Mouse (Mus musculus) gastrocnemius, postnatal 14 days (tissue): Measurements from ENCODE around the gene Crybg2. TPM values are rescaled to one million over a fixed set of nuclear protein-coding genes. Genes with fewer than 3 reads are reported as not detected.

Experiments used
- DNase-seq: peaks from one replicate; pipeline ENCODE4 v3.0.0; 2021; ENCODE audit warnings: mixed read lengths
- intact Hi-C: fragments of 180-260 bp; cut with DNase I; formaldehyde crosslinking; loops from one replicate; pipeline ENCODE4 v1.15.1; 2025; ENCODE audit warnings: low total_unique reads
- total RNA-seq, 2 experiments: library from RNA; stranded (reverse); gene quantifications; 2 replicates each; pipeline ENCODE4 v1.2.3; 2021

The Crybg2 gene
- total RNA-seq, 2 experiments from 2014 or later, result not detected

DNA sequence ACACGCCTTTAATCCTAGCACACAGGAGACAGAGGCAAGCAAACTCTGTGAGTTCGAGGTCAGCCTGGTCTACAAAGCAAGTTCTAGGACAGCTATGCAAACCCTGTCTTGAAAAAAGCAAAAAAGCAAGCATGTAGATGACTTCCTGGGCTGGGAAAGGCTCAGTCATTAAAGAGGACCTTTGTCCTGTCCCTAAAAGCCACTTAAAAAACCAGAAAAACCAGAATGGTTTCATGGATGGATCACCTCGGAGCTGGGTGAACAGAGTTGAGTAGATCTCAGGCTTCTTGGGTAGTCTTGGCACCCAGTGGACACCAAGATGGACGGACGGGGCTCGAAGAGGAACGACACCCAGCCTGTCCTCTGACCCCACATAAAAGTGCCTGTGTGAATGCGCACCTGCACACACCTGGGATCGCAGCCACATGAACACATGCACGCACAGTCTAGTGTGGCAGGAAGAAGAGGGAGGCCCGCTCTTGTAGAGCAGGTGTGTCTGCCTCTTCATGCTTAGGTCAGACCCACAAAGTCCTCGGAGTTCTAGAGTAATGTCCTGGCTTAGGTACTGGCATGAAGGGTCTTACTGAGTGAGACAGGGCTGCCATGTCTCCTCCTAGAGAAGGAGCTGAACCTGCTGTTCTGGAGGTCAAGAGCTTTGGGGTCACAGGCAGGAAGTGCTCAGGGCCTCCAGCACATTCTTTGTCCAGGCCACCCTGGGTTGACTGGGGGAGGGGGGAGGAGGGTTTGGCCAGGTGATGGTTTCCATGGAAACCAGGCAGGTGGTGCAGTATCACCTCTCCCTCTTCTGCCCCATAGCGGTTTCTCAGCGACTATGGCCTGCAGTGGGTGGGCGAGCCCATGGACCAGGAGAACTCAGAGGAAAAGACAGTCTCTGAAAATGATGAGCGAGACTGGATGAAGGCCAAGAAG lies 54.9 kb downstream of the Crybg2 start:
- intact Hi-C loops, result no loop called here
- DNase-seq, result no peak

DNA sequence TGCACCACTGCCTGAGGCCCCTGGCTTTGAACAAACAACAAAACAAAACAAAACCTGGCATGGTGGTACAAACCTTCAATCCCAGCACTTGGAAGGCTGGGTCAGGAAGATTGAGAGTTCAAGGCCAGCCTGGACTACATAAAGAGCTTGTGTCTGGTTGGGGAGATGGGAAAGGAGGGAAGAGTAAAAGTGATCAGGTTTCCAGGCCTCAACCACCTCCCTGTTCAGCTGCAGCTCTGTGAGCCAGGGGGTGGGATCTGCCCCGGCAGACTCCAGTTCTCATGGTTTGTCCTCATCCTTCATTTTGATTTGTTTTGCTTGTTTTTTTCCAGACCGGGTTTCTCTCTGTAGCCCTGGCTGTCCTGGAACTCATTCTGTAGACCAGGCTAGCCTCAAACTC lies 55.9 kb downstream of the Crybg2 start:
- intact Hi-C loops, result no loop called here
- DNase-seq, result no peak

DNA sequence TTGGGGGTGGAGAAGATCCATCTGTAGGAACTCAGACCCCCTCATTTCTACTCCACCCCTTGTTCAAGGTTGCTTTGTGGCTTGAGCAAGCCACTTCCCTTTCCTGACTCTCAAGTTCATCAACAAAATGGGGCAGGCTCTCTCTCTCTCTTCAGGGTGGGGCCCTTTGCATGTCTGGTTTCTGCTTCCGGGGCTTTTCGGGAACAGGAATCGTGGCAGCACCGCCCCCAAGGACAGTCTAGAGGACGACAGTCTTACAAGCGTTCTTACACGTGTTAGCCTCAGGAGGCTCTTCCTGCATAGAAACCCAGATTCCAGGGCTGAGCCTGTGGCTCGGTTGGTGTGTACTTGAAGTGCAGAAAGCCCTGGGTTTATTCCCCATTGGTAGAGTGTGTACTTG lies 56.4 kb downstream of the Crybg2 start:
- intact Hi-C loops, result no loop called here
- no peak for DNase-seq

DNA sequence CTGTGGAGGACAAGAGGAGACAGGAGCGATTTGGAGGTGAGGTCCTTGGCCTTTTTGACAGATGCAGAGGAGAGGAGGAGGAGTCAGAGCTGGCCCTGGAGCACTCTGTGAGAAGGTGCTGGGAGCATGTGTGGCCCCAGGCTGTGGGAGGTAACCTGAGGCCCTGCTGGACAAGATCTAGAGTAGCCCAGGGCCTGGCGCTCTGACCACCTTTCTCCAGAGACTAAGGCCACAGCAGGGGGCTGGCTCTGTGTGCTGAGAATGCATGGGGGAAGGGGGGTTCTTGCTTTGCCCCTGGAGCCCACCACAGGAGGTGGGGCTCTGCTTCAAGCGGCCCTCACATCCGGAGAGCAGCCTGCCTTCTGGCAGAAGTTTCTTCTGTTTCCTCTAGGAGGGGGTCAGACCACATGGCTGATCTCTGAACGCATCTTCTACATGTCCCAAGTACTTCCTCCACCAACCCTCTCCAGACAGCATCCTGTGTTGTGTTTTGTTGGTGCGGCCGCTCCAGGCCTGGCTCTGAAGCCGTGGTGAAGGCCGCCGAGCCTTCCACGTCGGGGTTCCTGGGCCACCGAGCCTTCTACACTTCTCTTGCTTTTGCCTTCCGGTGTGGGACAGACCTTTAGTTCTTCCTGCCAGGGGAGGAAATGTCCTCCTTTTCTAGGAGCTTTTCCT lies 57.6 kb downstream of the Crybg2 start:
- DNase-seq, result no peak
- intact Hi-C loops, result no loop called here

DNA sequence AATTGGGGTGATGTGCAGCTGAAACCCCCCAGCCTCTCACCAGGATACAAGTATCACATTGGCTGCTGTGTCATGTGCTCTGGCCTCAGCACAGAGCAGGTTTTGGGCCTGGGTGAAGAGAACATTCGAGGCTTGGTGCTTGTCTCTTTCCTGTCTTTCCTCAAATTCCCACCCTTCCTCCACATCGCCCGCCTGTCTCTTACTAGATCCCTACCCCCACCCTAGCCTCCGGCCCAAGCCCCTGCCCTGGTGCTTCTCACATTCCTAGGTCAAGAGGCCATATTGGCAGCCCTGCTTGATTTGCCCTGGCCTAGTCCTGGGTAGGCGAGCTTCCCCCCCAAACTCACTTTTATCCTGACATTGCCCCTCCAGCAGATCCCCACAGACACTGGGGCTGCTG lies 58.4 kb downstream of the Crybg2 start:
- no peak for DNase-seq
- intact Hi-C loops, result no loop called here

DNA sequence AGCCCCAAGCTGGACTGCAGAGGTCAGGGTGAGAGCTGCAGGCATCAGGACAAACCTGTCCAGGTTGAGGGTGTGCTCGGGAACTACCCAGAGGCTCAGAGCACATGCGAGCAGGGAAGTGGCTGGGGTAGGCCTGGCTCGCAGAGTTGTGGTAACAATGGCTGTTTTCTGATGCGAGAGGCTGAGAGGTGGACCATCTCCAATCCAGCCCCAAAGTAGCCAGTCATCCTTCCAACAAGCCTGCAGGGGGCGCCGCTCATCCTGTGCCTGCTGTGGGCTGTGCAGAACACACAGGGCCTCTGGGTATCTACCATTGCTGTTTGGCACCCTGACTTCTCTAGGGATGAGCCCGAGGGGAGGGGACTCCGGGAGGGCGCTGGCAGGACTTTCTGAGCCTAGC lies 59.0 kb downstream of the Crybg2 start:
- DNase-seq, result no peak
- intact Hi-C loops, result no loop called here

DNA sequence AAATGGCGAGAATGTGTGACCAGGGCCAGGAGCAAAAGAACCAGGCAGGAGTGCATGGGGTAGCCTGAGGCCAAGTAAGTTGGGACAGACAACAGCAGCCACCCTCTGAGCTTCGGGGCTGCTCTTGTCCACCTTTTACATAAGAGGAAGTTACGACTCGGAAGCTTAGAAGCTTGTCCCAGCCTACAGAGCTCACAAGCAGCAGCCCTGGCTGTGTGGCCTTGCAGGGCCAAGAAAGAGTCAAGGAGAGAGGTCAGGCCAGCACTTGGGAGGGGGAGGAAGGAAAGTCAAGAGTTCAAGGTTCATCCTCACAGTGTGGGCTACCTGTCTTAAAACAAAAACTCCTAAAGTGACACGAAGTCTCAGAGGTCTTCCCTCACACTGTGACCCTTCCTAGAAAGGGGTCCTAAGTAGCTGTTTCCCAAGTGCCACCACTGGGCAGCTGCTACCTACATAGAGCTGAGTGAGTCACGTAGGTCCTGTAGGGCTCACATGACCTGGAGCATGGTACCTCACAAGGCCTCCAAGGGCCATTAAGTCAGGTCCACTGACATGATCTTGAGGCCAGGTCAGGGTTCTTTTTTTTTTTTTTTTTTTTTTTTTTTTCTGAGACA lies 59.7 kb downstream of the Crybg2 start:
- no peak for DNase-seq
- intact Hi-C loops, result no loop called here

DNA sequence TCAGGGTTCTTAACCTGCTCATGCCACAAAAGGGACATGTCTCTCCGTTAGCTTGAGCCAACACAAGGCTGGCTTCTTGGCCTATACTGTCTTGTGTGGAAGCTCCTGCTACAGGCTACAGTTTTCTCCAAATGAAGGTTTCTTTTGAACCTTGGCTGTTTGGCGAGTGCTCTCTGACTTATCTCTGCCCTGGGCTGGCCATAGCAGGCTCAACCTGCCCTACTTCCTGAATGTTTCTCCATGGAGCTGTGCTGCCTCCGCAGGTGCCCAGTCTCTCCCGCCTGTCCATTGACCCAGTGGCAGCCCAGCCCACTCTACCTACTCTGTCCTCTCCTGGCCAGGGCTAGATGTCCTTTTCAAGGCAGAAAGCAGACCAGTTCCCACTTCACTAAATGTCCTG lies 60.3 kb downstream of the Crybg2 start:
- intact Hi-C loops, result no loop called here
- no peak for DNase-seq

DNA sequence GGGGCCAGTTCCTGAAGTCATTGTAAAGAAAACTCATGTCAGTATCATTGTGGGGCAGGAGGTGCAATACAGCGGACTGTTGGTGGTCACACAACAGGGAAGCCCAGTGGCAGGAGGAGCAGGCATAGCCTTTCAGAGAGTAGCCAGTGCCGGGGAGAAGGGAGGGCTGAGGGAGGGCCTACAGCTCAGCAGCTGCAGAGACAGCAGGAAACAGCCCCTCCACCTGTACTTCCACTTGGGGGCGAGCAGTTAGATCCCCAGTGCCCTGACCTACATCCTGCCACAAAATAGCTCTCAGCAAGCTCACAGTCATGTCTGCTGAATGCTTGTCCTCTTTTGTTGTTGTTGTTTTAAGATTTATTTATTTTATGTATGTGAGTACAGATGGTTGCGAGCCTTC lies 61.0 kb downstream of the Crybg2 start:
- no peak for DNase-seq
- intact Hi-C loops, result no loop called here

DNA sequence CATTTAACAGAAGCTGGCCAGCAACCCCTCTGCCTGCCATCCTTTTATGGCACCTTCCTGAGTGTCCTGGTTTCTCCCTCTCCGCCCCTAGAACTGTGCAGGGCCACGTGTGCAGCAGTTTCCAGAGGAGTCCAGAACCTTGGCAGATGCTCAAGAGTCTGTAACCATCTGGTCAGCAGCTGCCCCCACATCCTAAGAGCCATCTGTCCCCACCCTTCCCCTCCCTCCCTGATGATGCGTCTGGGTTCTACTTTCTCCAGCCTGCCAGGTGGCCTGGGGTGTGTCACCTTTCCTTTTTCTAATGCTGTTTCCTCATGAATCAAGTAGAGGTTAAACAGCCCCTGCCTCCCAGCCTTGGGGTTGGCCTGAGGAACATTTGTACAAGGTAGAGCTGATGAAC lies 61.7 kb downstream of the Crybg2 start:
- no peak for DNase-seq
- intact Hi-C loops, result no loop called here

DNA sequence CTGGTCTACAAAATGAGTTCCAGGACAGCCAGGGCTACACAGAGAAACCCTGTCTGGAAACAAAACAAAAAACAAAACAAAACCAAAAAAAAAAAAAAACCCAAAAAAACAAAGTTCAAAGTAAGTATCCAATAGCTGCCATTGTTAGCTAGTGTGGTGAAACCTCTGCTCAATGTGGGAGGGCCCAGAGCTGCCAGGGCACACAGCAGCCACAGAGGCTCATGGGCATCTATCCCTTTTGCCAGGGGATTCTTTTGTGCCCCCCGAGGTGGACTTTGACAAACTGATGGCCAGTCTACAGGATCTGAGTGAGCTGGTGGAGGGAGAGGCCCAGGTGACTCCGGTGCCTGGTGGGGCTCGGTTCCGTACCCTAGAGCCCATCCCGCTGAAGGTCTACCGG lies 62.5 kb downstream of the Crybg2 start:
- intact Hi-C loops, result no loop called here
- DNase-seq, result no peak

DNA sequence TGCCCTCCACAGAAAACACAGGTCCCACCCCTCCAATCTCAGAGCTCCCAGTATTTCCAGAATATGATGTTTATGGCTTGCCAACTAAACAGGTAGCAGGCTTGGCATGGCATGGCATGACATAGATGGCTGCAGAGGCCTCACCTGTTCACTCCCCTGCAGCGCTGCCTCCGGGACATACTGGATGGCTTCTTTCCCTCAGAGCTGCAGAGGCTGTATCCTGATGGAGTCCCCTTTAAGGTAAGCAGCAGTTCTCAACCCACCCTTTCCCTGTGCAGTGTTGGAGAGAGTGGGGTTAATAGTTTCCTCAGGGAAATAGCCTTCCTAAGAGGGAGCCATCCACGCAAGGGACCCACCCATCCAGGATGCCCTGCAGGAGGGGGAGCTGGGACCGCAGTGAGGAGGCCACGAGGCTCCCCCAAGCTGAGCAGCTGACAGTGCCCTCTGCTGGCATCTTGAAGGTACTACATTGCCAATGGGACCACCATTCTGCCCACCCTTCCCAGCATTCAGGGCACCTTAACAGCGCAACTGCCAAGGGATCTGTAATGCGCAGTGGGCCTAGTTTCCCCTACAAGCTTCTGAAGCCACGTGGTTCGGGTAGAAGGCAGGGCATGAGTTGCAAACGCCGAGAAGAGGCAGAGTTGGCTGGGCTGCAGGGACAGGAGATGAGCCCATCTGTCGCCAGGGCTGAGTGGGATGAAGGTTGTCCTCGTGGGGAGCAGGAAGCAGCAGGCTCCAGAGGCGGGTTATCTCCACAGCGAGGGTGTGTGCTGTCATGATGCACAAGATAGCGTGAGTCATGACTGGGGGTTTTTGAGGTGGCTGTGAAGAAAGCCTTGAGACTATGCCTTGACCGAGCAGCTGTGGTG lies 63.3 kb downstream of the Crybg2 start:
- intact Hi-C loops, result no loop called here

DNA sequence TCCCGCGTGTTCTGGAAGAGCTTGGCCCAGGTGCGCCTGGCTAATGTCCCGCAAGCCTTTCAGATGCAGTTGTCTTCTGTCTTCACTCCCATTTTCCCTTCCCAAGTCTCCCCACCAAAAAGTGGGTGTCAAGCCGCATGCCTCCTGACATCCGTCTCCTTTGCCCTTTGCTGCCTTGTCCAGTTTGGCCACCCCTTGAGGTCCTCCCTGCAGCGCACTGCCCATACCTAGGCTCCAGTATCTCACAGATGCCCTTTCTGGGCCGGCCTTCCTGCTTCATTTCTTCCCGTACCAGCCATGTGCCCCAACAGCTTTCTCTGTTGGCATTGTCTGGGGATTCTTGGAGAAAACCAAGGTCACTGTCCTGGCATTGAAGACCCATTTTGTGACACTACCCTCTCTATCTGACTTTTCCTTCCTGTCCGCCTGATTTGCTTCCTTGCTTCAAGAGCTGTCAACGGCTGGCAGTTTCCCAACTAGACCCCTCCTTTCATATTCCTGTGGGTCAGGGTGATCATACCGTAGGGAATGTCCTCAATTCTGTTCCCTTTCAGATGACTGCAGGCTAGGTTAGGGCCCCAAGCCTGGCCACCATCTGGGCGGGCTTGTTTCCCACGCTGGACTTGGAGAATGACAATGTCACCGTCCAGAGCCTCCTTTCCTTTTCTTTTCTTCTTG lies 64.9 kb downstream of the Crybg2 start:
- intact Hi-C loops, result no loop called here
- no peak for DNase-seq

More for the DNA sequence above, 63.3 kb downstream of the Crybg2 start:
- DNase-seq, result no peak

DNA sequence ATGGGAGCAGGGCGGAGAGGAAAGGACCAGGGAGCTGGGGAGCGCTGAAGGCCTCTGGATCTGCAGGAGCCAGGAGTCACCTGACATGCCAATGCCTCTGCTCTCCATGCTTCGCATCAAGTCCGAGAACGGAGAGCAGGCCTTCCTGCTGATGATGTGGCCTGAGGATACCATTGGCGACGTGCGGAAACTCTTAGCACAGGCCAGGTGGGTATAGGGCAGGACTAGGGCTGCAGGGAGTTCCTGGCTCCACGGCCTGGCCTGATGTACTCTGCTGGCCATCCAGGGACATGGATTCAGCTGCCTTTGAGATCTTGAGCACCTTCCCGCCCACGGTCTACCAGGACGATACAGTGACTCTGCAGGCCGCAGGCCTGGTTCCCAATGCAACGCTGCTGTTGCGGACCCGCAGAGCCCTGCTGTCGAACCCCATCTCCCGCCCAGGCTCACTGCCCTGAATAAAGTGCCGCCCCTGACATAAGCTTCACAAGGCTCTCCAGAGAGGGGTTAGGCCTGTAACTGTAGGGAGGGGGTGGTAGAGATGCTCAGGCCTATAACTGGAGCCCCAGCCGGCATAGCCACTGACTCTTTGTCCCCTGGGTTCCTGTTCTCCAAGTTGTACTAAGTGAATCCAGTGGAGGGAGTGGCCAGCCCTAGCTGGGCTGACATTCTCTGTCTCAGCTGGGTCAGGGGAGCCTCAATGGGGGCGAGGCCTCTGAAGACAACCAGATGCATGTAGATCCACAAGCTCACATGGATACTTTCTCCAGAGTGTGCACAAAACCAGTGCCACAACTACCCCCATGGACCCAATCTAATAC lies 65.9 kb downstream of the Crybg2 start:
- intact Hi-C loops, result no loop called here
- no peak for DNase-seq

DNA sequence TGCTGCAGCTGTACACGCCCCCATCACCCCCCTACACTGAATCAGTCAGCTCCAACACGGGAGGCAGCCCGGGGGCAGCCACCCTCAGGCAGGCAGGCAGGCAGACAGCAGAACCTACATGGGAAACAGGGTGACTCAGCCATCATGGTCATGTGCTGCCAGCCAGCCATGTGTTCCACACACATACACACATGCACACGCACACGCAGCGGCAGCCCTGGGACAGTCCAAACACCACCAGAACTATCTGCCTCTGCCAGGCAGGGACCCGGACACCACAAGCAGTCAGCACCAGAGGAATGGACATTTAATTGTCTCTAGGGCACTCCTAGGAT lies 66.5 kb downstream of the Crybg2 start:
- intact Hi-C loops, result no loop called here

DNA sequence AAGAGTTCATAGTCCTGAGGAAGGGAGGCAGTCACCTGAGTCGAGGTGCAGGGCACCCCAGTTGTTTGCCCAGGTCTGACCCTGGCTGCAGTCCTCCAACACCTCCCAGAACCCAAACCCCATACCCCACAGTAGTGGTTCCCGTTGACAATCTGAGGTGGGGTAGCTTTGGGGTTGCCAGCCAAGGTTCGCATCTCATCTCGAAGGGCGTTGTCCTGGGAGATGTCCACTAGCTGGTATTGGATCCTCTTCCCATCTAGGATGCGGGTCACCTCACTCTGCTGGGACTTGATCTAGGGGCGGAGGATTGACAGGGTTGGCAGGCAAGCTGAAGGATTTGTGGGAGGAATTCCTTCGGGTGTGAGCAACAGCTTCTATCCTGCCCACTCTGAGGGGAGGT lies 67.2 kb downstream of the Crybg2 start:
- DNase-seq, result no peak
- intact Hi-C loops, result no loop called here

More for the DNA sequence above, 66.5 kb downstream of the Crybg2 start:
- no peak for DNase-seq

DNA sequence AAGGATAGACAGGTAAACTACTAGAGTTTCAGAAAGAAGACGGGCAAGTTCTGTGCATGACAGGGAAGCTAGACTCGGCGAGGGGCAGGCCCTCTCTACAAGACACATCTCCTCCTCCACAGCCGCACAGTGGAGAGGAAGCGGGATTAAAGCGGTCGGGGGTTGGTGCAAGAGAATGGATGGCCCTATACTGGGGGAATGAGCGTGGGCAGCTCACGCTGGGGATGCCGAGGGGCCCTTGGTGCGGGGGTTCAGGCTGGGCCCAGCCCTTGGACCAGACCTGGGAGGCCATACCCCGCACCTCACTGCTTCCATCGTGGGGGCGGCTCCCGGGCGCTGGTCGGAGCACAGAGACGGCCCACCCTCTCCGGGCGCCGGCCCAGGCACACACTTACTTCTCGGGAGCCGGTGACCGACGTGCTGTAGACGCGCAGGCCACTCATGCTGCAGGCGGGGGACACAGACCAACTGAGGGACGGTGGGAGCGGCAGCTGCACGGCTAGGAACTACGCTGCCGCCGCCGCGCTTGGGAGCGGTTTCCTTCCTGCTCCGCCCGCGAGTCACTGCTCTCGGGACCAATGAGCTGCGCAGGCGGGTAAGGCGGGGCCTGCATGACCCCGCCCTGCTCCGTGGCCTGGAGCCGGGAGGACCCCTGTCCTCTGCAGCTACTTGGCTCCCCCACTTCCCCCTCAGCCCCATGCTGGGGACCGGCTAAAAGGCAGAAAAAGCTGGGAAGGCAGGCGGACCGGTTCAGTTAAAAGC lies 67.8 kb downstream of the Crybg2 start, which contains the start of gene Sh3bgrl3:
Sh3bgrl3 (minus strand) TSS at position 569 of the 762 bp plus-strand sequence.
- DNase-seq, result peak; percentile 88
- intact Hi-C loops, result no loop called here

DNA sequence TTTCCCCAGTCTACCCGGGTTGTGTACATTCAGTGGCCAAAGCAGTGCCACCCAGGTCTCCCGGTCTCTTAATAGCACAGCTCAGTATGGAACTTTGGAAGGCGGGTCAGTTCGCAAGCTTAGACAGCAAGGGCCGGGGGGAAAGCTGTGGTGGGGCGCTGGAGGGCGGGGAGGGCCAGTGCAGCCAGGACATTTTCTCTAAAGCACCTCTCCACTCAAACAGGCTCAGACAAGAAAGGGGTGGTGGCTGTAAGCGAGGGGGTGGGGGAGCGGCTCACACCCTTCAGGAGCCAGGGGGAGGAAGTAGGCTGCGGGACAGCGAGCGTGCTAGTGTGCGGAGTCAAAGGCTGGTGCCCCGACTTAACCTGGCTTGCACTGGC lies 68.4 kb downstream of the Crybg2 start:
- intact Hi-C loops, result no loop called here
- DNase-seq, result no peak
